Mouse (Mus musculus) NIH3T3 (cell line): ENCODE measurements around the gene Rab11b.

Experiments used
- DNase-seq: peaks from one replicate; pipeline ENCODE4 v3.0.0-alpha.2; 2012; ENCODE audit warnings: low read depth

Rab11b gene

GRCm38 (mm10) chr17:33717246-33717645 is 43.1 kb downstream of the Rab11b start:
- no peak for DNase-seq

DNA sequence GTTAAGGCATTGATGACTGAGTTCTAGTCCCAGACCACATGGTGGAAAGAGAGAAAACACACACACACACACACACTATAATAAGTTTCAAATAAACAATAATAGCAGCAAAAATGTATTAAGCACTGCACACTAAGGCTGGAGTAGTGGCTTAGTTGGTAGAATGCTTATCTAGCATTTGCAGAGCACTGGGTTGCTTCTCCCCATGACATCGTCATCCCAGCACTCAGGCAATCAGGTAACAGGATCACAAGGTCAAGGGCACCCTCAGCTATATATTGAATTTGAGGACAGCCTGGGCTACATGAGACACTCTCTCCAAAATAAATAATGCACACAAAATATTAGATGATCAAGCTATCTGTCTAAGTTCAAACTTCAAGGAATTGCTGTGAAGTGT is 45.6 kb downstream of the Rab11b start:
- DNase-seq, result no peak

- no peak for DNase-seq
These were observed 47.1 kb downstream of the Rab11b start for GRCm38 (mm10) chr17:33713271-33713670.

DNA sequence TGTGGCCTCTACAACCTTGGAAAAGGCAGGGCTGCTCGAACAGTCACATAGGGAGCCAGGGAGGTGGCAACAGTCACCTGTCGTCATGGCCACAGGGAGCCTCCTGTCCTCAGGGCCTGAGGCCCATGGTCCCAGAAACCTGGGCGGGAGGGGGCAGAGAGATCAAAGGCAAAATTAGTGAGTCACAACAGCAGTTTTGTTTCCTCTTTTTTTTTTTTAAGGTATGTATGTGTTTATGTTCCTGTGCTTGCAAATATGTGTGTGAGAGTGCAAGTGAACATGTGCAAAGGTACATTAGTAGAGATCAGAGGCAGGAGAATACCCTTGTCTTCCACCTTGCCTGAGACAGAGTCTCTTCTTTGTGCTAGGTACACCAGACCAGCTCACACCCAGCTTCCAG is 50.5 kb downstream of the Rab11b start:
- DNase-seq, result no peak

DNA sequence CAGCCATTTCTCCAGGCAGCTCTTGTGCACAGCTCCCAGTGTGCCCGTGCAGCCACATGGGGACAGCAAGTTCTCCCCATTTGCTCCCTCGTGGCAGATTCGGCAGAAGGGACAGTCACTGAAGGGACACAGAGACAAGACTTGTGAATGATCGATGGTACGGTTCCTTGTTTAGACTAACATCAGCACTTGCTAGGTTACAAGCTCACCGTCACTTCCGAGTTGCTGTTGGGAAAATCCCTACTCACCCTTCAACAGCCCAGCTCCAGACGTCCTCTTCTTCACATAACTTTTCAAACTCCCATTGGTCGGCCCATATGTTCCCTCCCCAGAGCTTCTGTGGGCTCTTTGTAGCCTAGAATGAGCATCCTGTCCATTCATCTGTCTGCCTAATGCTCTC is 57.2 kb downstream of the Rab11b start:
- DNase-seq, result no peak

GRCm38 (mm10) chr17:33702178-33702577 is 58.2 kb downstream of the Rab11b start:
- no peak for DNase-seq

DNA sequence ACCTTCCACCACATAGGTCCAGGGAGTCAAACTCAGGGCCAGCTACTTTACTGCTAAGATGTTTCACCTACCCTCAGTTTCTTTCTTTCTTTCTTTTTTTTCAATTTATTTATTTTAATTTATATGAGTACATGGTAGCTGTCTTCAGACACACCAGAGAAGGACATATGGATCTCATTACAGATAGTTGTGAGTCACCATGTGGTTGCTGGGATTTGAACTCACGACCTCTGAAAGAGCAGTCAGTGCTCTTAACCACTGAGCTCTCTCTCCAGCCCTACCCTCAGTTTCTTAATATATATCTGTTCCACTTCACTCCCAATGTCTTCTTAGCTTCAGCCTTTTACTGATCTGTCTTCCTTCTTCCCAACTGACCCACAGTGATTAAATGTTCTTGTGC is 64.9 kb downstream of the Rab11b start:
- peak; percentile 61 for DNase-seq
